Mouse (Mus musculus): ENCODE measurements around the gene Cept1. TPM values are rescaled to one million over a fixed set of nuclear protein-coding genes. Genes with fewer than 3 reads are reported as not detected.

Gene Cept1
- polyA plus RNA-seq, 1 experiment = 25.1 TPM

- no peaks in the 10 kb centered on the region for H3K4me1 ChIP-seq (ENCODE audit: control insufficient read depth, insufficient read depth, insufficient read length, low read length)
- H3K27ac ChIP-seq (replicated peaks; ENCODE audit: low read depth, low read length) = no peak overlapping the region
- H3K4me3 ChIP-seq (ENCODE audit: insufficient read depth, low read depth, low read length) = no peak overlapping the region
Measured at GRCm38 (mm10) chr3:106515016-106515415, 32.6 kb downstream of the Cept1 start.

- Histone ChIP-seq H3K4me1 (ENCODE audit: control insufficient read depth, insufficient read depth, insufficient read length, low read length) (no peaks in the 10 kb centered on the region), H3K27ac (replicated peaks; ENCODE audit: low read depth, low read length) (no peak overlapping the region), H3K4me3 (ENCODE audit: insufficient read depth, low read depth, low read length) (no peak overlapping the region)
Measured at GRCm38 (mm10) chr3:106510669-106511068, 36.9 kb downstream of the Cept1 start.

GRCm38 (mm10) chr3:106502892-106503291, 44.7 kb downstream of the Cept1 start:
- Histone ChIP-seq H3K27ac (replicated peaks; ENCODE audit: low read depth, low read length) (no peak overlapping the region), H3K4me3 (ENCODE audit: insufficient read depth, low read depth, low read length) (no peak overlapping the region), H3K4me1 (ENCODE audit: control insufficient read depth, insufficient read depth, insufficient read length, low read length) (no peaks in the 10 kb centered on the region)

GRCm38 (mm10) chr3:106500510-106500909, 47.1 kb downstream of the Cept1 start:
- no peak overlapping the region for H3K4me3 ChIP-seq (ENCODE audit: insufficient read depth, low read depth, low read length)
- peaks cover 2% of the 10 kb centered on the region; the same call in 1 of the 2 replicates for H3K4me1 ChIP-seq (ENCODE audit: control insufficient read depth, insufficient read depth, insufficient read length, low read length)
- no peak overlapping the region for H3K27ac ChIP-seq (replicated peaks; ENCODE audit: low read depth, low read length)

- H3K4me3 ChIP-seq (ENCODE audit: insufficient read depth, low read depth, low read length) = no peak overlapping the region
- no peak overlapping the region for H3K27ac ChIP-seq (replicated peaks; ENCODE audit: low read depth, low read length)
- peaks cover 2% of the 10 kb centered on the region; the same call in 1 of the 2 replicates for H3K4me1 ChIP-seq (ENCODE audit: control insufficient read depth, insufficient read depth, insufficient read length, low read length)
Measured at GRCm38 (mm10) chr3:106496996-106497395, 50.6 kb downstream of the Cept1 start.

- H3K4me1 ChIP-seq (ENCODE audit: control insufficient read depth, insufficient read depth, insufficient read length, low read length) = peaks cover 2% of the 10 kb centered on the region; the same call in 1 of the 2 replicates
- peak overlapping the region; percentile 82 for H3K27ac ChIP-seq (replicated peaks; ENCODE audit: low read depth, low read length)
Measured at GRCm38 (mm10) chr3:106496045-106496721, 51.4 kb downstream of the Cept1 start.

GRCm38 (mm10) chr3:106495346-106496044, 52.1 kb downstream of the Cept1 start:
- Histone ChIP-seq H3K4me3 (ENCODE audit: insufficient read depth, low read depth, low read length) (no peak overlapping the region), H3K4me1 (ENCODE audit: control insufficient read depth, insufficient read depth, insufficient read length, low read length) (peaks cover 2% of the 10 kb centered on the region; the same call in 1 of the 2 replicates), H3K27ac (replicated peaks; ENCODE audit: low read depth, low read length) (peak overlapping the region; percentile 82)

More at GRCm38 (mm10) chr3:106496045-106496721, 51.4 kb downstream of the Cept1 start:
- no peak overlapping the region for H3K4me3 ChIP-seq (ENCODE audit: insufficient read depth, low read depth, low read length)

- H3K4me1 ChIP-seq (ENCODE audit: control insufficient read depth, insufficient read depth, insufficient read length, low read length) = peaks cover 2% of the 10 kb centered on the region; the same call in 1 of the 2 replicates
- no peak overlapping the region for H3K4me3 ChIP-seq (ENCODE audit: insufficient read depth, low read depth, low read length)
- no peak overlapping the region for H3K27ac ChIP-seq (replicated peaks; ENCODE audit: low read depth, low read length)
Measured at GRCm38 (mm10) chr3:106494417-106494950, 53.1 kb downstream of the Cept1 start.

GRCm38 (mm10) chr3:106493882-106494281, 53.7 kb downstream of the Cept1 start:
- Histone ChIP-seq H3K27ac (replicated peaks; ENCODE audit: low read depth, low read length) (no peak overlapping the region), H3K4me1 (ENCODE audit: control insufficient read depth, insufficient read depth, insufficient read length, low read length) (peaks cover 2% of the 10 kb centered on the region; the same call in 1 of the 2 replicates), H3K4me3 (ENCODE audit: insufficient read depth, low read depth, low read length) (no peak overlapping the region)

- peaks cover 2% of the 10 kb centered on the region; the same call in 1 of the 2 replicates for H3K4me1 ChIP-seq (ENCODE audit: control insufficient read depth, insufficient read depth, insufficient read length, low read length)
- no peak overlapping the region for H3K4me3 ChIP-seq (ENCODE audit: insufficient read depth, low read depth, low read length)
- H3K27ac ChIP-seq (replicated peaks; ENCODE audit: low read depth, low read length) = no peak overlapping the region
Measured at GRCm38 (mm10) chr3:106493202-106493601, 54.4 kb downstream of the Cept1 start.

- Histone ChIP-seq H3K4me1 (ENCODE audit: control insufficient read depth, insufficient read depth, insufficient read length, low read length) (peaks cover 2% of the 10 kb centered on the region; the same call in 1 of the 2 replicates), H3K27ac (replicated peaks; ENCODE audit: low read depth, low read length) (no peak overlapping the region), H3K4me3 (ENCODE audit: insufficient read depth, low read depth, low read length) (no peak overlapping the region)
Measured at GRCm38 (mm10) chr3:106492723-106493122, 54.9 kb downstream of the Cept1 start.

- Histone ChIP-seq H3K4me3 (ENCODE audit: insufficient read depth, low read depth, low read length) (no peak overlapping the region), H3K4me1 (ENCODE audit: control insufficient read depth, insufficient read depth, insufficient read length, low read length) (no peaks in the 10 kb centered on the region; the same call in 1 of the 2 replicates)
Measured at GRCm38 (mm10) chr3:106490239-106490638, 57.4 kb downstream of the Cept1 start.

GRCm38 (mm10) chr3:106487551-106487950, 60.1 kb downstream of the Cept1 start:
- no peak overlapping the region for H3K27ac ChIP-seq (replicated peaks; ENCODE audit: low read depth, low read length)

More at GRCm38 (mm10) chr3:106490239-106490638, 57.4 kb downstream of the Cept1 start:
- no peak overlapping the region for H3K27ac ChIP-seq (replicated peaks; ENCODE audit: low read depth, low read length)

GRCm38 (mm10) chr3:106485810-106486209, 61.8 kb downstream of the Cept1 start:
- Histone ChIP-seq H3K4me1 (ENCODE audit: control insufficient read depth, insufficient read depth, insufficient read length, low read length) (peaks cover 2% of the 10 kb centered on the region; the same call in 1 of the 2 replicates), H3K27ac (replicated peaks; ENCODE audit: low read depth, low read length) (0 out of 2 replicates have a peak overlapping the region, but pooled peaks have one; percentile 26), H3K4me3 (ENCODE audit: insufficient read depth, low read depth, low read length) (no peak overlapping the region)

More at GRCm38 (mm10) chr3:106487551-106487950, 60.1 kb downstream of the Cept1 start:
- peaks cover 2% of the 10 kb centered on the region; the same call in 1 of the 2 replicates for H3K4me1 ChIP-seq (ENCODE audit: control insufficient read depth, insufficient read depth, insufficient read length, low read length)
- H3K4me3 ChIP-seq (ENCODE audit: insufficient read depth, low read depth, low read length) = no peak overlapping the region

- Histone ChIP-seq H3K27ac (replicated peaks; ENCODE audit: low read depth, low read length) (no peak overlapping the region), H3K4me1 (ENCODE audit: control insufficient read depth, insufficient read depth, insufficient read length, low read length) (peaks cover 2% of the 10 kb centered on the region; the same call in 1 of the 2 replicates), H3K4me3 (ENCODE audit: insufficient read depth, low read depth, low read length) (no peak overlapping the region)
Measured at GRCm38 (mm10) chr3:106484861-106485260, 62.7 kb downstream of the Cept1 start.

All from brown adipose tissue, adult 24 weeks (tissue).